Mouse (Mus musculus) spleen, embryonic (tissue): ENCODE data around the gene Frmd5.
"Not testable (repeated sequence)": the region's sequence is repeated elsewhere in the genome, so short reads cannot be mapped to it uniquely, and the experiment has no call there.

Experiments used
- CTCF ChIA-PET: fragments of 350-600 bp; sonication (Branson Sonifier 250); formaldehyde crosslinking; loops from one replicate; lab custom pipeline; 2022; lab: Charles Lee

The Frmd5 gene

GRCm38 (mm10) chr2:121582809-121583376 lies 224.0 kb downstream of the Frmd5 start:
- CTCF ChIA-PET = no interaction called here

GRCm38 (mm10) chr2:121575741-121576201 lies 231.1 kb downstream of the Frmd5 start:
- CTCF ChIA-PET = interaction anchor here (0.6 kb wide), 1 partner anchor 232 kb away, joined by 4 read pairs; no protein-coding TSS in a partner anchor

GRCm38 (mm10) chr2:121574066-121574630 lies 232.7 kb downstream of the Frmd5 start:
- CTCF ChIA-PET = no interaction called here

GRCm38 (mm10) chr2:121571780-121572179 lies 235.1 kb downstream of the Frmd5 start:
- CTCF ChIA-PET = no interaction called here

- CTCF ChIA-PET = interaction anchor here (0.7 kb wide), 1 partner anchor 409 kb away, joined by 3 read pairs; no protein-coding TSS in a partner anchor
These were observed 235.8 kb downstream of the Frmd5 start for GRCm38 (mm10) chr2:121570999-121571655.

- CTCF ChIA-PET = interaction anchor here (0.6 kb wide), 1 partner anchor 193 kb away, joined by 4 read pairs; no protein-coding TSS in a partner anchor
These were observed 236.8 kb downstream of the Frmd5 start for GRCm38 (mm10) chr2:121570049-121570448.

- CTCF ChIA-PET = no interaction called here
These were observed 241.0 kb downstream of the Frmd5 start for GRCm38 (mm10) chr2:121565911-121566310.

- CTCF ChIA-PET = no interaction called here
These were observed 243.8 kb downstream of the Frmd5 start for GRCm38 (mm10) chr2:121563117-121563516.

- CTCF ChIA-PET = no interaction called here
These were observed 255.6 kb downstream of the Frmd5 start for GRCm38 (mm10) chr2:121551271-121551670.

GRCm38 (mm10) chr2:121549630-121550029 lies 257.3 kb downstream of the Frmd5 start:
- CTCF ChIA-PET = no interaction called here

GRCm38 (mm10) chr2:121544829-121545228 lies 262.1 kb downstream of the Frmd5 start:
- CTCF ChIA-PET = no interaction called here

- CTCF ChIA-PET = no interaction called here
These were observed 281.8 kb downstream of the Frmd5 start for GRCm38 (mm10) chr2:121525056-121525455.

- CTCF ChIA-PET = not testable (repeated sequence)
These were observed 284.1 kb downstream of the Frmd5 start for GRCm38 (mm10) chr2:121522830-121523229.

GRCm38 (mm10) chr2:121522006-121522405 lies 284.9 kb downstream of the Frmd5 start:
- CTCF ChIA-PET = no interaction called here

GRCm38 (mm10) chr2:121518711-121519110 lies 288.2 kb downstream of the Frmd5 start:
- CTCF ChIA-PET = not testable (repeated sequence)

GRCm38 (mm10) chr2:121518106-121518505 lies 288.8 kb downstream of the Frmd5 start:
- CTCF ChIA-PET = no interaction called here

- CTCF ChIA-PET = no interaction called here
These were observed 292.7 kb downstream of the Frmd5 start for GRCm38 (mm10) chr2:121514211-121514610.

- CTCF ChIA-PET = not testable (repeated sequence)
These were observed 293.7 kb downstream of the Frmd5 start for GRCm38 (mm10) chr2:121512991-121513765.

GRCm38 (mm10) chr2:121511401-121511800 lies 295.5 kb downstream of the Frmd5 start:
- CTCF ChIA-PET = no interaction called here

GRCm38 (mm10) chr2:121509584-121509983 lies 297.3 kb downstream of the Frmd5 start:
- CTCF ChIA-PET = no interaction called here

- CTCF ChIA-PET = no interaction called here
These were observed 298.9 kb downstream of the Frmd5 start for GRCm38 (mm10) chr2:121507951-121508330.
